Mouse (Mus musculus): ENCODE results near the gene Dennd4a.

DNA sequence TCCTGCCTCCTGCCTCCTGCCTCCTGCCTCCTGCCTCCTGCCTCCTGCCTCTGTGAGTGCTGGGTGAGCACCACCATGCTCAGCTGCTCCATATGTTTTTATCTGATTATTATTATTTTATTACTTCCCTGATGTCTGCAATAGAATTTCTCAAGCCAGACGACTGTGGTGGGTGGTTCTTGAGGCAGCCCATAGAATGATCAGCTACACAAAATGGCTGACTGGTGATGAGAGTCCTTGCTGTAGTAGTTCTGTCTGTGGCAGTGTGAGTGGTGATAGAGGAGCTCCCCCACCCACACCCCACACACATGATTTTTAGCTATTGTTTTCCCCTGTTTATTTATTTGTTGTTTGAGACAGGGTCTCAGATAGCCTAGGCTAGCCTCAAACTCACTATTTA, 43.3 kb upstream of the Dennd4a start:
- TF ChIP-seq CTCF (IDR thresholded peaks at IDR 0.05; ENCODE audit: extremely low read depth, insufficient read length, insufficient replicate concordance, low read depth, low read length) (no peak), POLR2A (IDR thresholded peaks at IDR 0.05; ENCODE audit: low read depth, low read length) (no peak)
